Mouse (Mus musculus) heart, adult 10 weeks (tissue): ENCODE data around the gene Tram1l1. TPM values are rescaled to one million over a fixed set of nuclear protein-coding genes. Genes with fewer than 3 reads are reported as not detected.

Source experiments
- polyA plus RNA-seq: library from polyadenylated mRNA; stranded (reverse); fragments of 350-450 nt; fragmentation: Illumina TruSeq; extraction: RNeasy Lipid Tissue Mini Kit (QIAGEN cat#74804); gene quantifications from one replicate; pipeline ENCODE4 v1.2.3, GENCODE M21; 2014; ENCODE audit warnings: low read depth, low replicate concordance

Gene Tram1l1
- 0.18 TPM for polyA plus RNA-seq

DNA sequence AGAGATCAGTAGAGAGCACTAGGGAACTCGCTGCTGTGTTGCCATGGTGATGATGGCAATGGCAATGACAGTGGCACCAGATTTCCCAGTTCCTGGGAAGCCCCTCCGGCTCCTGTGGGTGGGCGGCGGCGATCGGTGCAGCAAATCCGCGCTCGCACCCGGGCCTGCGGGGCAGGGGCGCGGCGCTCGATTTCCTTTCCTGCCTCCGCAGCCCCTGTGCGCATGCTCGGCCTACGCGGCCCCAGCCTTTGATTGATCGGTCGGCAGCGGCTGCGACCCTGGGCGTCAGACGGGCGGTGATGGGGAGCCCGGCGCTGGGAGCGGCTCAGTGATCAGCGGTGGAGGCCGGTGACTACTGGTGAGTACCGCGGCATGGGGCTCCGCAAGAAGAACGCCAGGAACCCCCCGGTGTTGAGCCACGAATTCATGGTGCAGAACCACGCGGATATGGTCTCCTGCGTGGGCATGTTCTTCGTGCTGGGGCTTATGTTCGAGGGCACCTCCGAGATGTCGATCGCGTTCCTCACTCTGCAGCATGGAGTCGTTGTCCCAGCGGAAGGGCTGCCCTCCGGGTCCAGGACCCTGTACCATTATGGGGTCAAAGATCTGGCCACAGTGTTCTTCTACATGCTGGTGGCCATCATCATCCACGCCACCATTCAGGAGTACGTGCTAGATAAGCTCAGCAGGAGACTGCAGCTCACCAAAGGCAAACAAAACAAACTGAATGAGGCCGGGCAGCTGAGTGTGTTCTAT, at the start of gene Tram1l1:
Gene Tram1l1 (plus strand): TSS at position 35 of the 756 bp plus-strand sequence.

Other genes starting within 250 kb of the Tram1l1 start
- gene 1700006A11Rik, start 105.2 kb downstream of the Tram1l1 start, polyA plus RNA-seq = not detected